Mouse (Mus musculus): Measurements from ENCODE around the gene Apom.

Apom gene

DNA sequence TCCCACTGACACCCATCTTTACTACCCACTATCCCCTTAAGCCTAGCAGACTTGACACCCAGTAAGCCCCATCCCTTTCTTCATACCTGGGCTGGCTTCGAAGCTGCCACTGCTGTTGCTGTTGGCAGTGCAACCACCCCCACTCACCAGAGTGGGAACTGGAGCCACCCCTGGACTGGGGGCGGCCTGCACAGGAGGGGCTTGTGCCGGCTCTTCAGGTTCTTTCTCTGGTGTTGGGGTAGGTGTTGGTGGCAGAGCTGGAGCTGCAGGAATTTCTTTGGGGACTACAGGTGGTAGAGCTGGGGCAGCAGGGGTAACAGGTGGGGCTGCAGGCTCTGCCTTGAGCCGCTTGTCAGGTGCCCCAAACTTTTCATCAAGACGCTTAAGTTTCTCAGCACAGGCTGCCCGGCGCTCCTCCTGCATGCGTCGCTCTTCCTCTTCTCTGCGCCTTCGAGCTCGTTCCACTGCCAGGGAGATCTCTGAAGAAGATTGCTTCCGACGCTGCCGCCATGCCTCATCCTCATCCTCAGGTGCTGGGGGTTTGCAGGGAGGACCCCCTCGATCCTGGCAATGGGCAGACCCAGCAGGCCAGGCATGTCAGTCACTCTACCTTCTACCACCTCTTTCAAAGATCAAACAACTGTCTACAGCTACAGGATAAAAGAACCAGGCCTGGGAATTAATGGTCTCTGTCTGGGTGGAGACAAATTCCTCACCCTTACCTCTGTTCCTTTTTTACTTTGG, 27.2 kb upstream of the Apom start:
- no peak for DNase-seq

GRCm38 (mm10) chr17:35157661-35158175, 25.9 kb upstream of the Apom start:
- peak in 1 of 2 experiments; percentile 61 for DNase-seq

GRCm38 (mm10) chr17:35157254-35157653, 25.4 kb upstream of the Apom start:
- DNase-seq: no peak

GRCm38 (mm10) chr17:35156461-35157200, 24.8 kb upstream of the Apom start:
- DNase-seq: no peak

GRCm38 (mm10) chr17:35155451-35155850, 23.6 kb upstream of the Apom start:
- no peak for DNase-seq

- DNase-seq: no peak
Measured at GRCm38 (mm10) chr17:35154616-35155015, 22.8 kb upstream of the Apom start.

GRCm38 (mm10) chr17:35153931-35154330, 22.1 kb upstream of the Apom start:
- DNase-seq: no peak

DNA sequence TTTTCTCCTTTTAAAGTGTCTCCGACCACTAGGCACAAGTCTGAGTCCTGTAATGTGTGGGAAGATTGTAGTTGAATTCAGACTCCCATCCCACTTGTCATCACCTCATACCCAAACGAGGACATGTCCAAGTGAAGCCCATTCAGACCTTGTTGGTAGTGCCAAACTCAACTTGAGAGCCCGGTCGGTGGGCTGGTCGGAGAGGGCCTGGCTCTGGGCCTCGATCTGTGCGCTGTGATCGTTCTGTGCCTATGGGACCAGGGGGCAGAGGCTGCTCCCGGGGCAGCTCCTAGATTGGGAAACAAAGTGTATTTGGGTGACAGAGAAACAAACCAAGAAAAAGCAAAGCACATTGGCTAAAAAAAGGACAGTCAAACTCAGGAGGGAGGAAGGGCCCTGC, 21.2 kb upstream of the Apom start:
- no peak for DNase-seq

GRCm38 (mm10) chr17:35152121-35152520, 20.3 kb upstream of the Apom start:
- DNase-seq: no peak

DNA sequence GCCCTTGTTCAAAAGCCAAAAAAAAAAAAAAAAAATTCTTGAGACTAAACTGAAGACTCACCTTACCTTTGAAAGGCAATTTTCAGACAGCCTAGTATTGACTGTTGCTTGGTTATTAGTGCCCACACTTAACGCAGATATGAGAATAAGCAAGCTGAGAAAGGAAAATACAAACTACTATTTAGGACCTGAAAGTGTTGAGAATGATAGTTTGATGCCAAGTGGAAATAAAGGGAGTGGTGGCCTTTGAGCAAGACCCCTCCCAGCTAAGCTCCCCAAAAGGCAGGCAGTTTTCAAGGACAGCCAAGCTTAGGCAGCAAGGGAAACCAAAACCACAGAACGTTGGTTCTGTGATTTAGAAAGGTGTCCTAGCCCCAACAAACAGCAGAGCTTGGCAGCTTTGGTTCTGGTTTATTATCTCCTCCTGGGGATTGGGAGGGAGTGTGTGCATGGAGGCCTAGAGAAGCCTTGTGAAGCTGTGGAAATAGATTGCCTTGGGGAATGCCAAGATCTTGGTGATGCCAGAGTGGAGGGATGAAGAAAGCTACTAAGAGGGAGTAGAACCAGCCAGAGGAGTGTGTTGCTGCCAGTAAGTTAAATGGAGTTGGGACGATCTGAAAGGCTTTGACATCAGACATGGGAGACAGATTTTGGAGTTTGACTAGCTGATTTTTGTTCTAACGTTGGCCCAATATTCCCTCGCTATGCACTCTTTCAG, 16.2 kb upstream of the Apom start:
- DNase-seq: no peak

DNA sequence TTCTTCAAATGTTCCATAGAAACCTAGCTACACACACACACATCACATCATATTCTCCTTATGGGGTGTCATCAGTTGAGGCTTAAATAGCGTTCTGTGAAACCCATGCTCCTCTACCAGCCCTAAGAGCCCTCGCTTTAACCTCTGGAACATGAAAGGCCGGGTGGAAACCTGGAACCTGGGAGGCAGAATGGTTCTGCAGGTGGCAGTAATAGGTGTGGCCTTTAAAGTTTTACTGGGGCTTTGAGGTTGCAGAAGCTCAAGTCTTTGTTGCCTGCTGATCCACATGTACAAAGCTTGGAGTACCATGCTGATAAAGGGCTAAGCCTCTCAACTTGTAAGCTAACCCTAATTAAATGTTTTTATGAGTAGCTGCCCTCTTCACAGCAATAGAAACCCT, 15.5 kb upstream of the Apom start:
- DNase-seq: no peak

DNA sequence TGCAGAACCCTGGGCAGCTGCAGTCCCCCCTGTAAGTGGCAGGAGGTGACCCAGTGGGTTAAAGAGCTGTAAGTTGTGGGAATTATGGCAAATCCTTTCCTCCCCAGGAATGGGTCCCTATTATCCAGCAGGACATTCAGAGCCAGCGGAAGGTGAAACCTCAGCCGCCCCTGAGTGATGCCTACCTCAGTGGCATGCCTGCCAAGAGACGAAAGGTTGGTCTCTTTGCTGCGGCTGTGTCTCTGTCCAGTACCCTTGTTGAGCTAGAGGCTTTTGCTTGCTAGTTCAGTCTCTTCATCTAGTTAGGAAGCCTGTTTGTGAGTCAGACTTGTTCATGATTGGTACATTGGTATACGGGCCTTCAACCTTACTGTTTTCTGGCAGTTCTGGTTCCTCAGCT, 14.3 kb upstream of the Apom start:
- DNase-seq: no peak

- DNase-seq: no peak
Measured at GRCm38 (mm10) chr17:35141971-35142370, 10.1 kb upstream of the Apom start.

DNA sequence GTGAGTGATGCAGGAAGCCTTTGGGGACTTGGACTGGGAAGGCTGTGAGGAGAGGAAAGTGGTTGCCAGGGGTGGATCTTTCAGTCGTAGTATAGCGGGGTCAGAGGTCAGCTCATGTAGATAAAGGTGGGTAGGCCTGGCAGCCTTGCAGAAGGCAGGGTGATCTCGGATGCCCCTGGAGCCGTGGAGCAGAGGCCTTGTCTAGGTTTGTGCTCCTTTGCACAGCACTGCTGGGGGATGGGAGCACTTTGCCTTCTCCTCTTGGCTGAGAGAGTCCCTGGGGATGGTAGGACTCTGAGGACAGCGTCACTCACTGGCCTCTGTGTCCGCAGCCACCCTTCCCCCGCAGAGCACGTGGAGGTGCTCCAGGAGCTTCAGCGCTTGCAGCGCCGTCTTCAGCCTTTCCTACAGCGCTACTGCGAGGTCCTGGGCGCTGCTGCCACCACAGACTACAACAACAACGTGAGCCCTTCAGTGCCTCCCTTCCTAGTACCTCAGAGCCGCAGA, 8.7 kb upstream of the Apom start:
- no peak for DNase-seq

DNA sequence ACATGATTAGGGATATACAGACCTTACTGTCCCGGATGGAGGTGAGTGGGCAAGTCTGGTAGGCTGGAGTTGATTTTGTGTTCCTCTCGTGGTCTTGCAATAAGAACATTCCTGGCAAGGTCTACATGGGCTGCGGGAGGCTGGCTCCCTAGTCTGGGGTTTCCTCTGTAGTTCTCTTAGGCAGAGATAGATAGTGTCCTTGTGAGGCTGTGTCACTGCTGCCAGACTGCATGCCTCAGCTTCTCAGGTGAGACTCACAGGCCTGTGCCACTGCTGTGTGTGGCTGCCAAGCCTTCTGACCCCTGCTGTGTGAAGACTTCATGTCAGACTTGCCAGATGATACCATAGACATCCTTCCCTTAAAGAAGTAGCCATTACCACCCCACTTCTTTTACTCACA, 7.4 kb upstream of the Apom start:
- DNase-seq: no peak

DNA sequence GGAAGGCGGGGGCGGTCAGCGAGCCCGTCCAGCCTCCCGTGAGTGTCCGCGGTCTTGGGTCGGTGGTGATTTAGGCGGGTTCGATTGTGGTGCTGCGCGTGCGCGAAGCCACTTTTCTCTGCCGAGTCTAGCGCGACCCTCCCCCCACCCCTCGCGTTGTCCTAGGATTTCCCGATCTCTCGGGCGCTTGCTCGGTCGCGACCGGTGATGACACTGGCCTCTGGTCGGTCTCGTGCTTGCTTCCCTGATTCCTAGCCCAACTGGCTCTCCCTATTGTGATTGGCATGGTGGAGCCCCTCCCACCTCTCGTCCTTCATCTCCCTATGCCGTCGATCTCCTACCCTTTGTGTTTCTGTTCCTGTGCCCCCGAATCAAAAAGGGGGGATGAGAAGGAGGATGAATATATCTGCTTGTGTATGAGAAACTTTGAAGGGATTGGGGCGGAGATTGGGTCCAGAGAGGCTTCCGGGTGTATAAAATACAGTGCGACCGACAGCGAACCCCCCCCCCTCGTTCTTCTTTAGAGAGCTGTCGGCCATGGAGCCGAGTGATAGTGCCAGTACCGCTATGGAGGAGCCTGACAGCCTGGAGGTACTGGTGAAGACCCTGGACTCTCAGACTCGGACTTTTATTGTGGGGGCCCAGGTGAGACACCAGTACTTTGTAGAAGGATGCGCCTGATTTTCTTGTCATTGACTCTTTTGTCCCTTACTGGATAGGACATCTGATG, 3.9 kb upstream of the Apom start:
- DNase-seq: peak in 1 of 2 experiments; percentile 80

GRCm38 (mm10) chr17:35134801-35135590, 3.1 kb upstream of the Apom start, which contains the start of gene Bag6:
Gene Bag6 (plus strand): TSS chr17:35135178.
- DNase-seq: peak; percentile 96

DNA sequence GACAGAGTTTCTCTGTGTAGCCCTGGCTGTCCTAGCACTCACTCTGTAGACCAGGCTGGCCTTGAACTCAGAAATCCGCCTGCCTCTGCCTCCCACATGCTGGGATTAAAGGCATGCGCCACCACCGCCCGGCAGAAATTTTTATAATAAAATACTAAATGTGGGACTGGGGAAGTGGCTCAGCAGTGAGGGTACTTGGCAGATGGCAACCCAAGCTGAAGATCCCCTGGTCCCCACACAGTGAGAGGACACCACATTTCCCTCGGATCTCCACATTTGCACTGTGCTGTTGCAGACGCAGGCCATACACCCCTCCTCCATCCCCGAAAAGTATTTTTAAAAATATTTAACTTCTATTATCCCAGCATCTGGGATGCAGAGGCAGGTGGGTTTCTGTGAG, 1.7 kb upstream of the Apom start:
- no peak for DNase-seq

DNA sequence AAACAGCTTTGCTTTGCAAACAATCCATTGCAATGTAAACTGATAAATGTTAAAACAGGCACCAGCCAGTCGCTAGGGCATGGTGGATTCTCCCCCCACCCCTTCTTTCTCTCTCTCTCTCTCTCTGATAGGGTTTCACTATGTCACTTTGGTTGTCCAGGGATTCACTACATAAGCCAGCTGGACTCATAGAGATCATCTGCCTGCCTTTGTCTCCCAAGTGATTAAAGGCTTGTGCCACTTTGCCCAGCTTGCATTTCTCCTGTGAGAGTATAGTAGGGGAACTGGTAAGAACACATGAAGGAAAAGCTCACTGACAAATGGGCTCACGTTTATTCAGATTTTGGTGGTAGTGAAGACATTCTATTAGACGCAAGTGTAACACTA, 317 bp upstream of the Apom start:
- no peak for DNase-seq

GRCm38 (mm10) chr17:35131038-35131437, 812 bp downstream of the Apom start:
- DNase-seq: no peak

DNA sequence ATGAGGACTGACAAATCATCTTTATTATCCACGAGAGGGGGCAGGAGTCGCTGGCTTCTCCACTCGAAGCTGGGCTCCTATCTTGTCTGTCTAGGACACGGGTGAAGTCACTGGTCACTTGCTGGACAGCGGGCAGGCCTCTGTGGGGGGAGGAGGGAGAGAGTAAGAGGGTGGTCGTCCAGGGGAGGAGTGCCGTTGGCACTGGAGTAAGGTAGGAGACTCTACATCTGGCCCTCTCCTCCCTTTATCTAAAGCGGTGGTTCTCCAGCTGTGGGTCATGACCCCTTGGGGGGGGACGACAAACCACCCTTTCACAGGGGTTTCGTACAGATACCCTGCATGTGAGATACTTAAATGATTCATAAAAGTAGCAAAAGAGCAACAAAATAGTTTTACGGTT, 2.9 kb downstream of the Apom start:
- no peak for DNase-seq

- DNase-seq: no peak
Measured at GRCm38 (mm10) chr17:35127017-35127416, 4.8 kb downstream of the Apom start.
